Mouse (Mus musculus) liver, adult 2 months (tissue): ENCODE measurements around the gene Sohlh2.

Source experiments
- CTCF ChIP-seq: fragments of 200-500 bp; IDR thresholded peaks from 2 replicates; pipeline ENCODE4 v1.5.1; 2011; ENCODE audit warnings: low read depth, low read length, control low read depth
- POLR2A ChIP-seq: fragments of 200-500 bp; IDR thresholded peaks from 2 replicates; pipeline ENCODE4 v1.6.1; 2011; ENCODE audit warnings: low read length, control low read depth; ENCODE audit not compliant: insufficient read depth; ENCODE audit errors: extremely low read depth

- TF ChIP-seq CTCF (no peak), POLR2A (no peak)
Observed at GRCm38 (mm10) chr3:55193351-55193750, 11.5 kb downstream of the Sohlh2 start.
